Mouse (Mus musculus) lung, adult 2 months (tissue): ENCODE measurements around the gene 2210011C24Rik.

Experiments
- CTCF ChIP-seq: fragments of 200-500 bp; IDR thresholded peaks from 2 replicates; pipeline ENCODE4 v1.5.1; 2011; ENCODE audit warnings: mild to moderate bottlenecking, low read length, control low read depth; ENCODE audit not compliant: insufficient read depth
- POLR2A ChIP-seq: fragments of 200-500 bp; IDR thresholded peaks from 2 replicates; pipeline ENCODE4 v1.6.1; 2011; ENCODE audit warnings: low read depth, mild to moderate bottlenecking, control low read depth, low read length, borderline replicate concordance; ENCODE audit errors: extremely low read depth

GRCm38 (mm10) chr8:84011705-84012498 is at the start of gene 2210011C24Rik:
- TF ChIP-seq CTCF (no peak), POLR2A (peak; percentile 34; the same call in 1 of the 2 replicates)
